In the genomic region with DNA sequence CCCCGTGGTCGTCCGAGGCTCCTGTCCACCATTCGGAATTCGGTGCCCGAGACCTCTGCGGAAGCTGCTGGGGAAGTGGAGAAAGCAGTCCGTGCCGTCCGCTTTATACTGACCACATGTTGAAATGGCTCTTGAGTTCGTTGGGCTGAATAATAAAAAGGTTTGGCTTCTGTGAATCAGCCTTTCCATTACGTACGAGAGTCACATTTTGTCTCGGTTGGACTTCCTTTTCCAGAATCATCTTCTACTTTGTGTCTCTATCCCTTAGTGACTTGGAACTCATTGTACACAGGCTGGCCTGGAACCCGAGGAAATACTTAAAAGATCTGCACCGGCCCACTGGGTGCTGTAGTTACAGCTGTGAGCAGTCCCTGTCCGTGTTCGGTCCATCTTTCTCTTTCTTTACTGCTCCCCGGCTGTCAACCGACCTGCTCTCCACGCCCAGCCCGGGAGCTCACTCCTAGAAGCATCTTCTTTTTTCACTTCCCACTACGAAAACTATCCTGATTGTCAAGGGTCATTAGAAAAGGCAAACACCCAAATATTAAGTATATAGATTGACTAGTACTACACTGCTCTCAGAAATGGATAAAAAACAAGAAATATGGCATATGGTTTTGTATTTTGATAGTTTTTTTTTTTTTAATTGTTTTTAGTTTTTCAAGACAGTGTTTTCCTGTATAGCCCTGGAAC, we compare ENCODE assay signal across 7 mouse cellular contexts. TPM values are rescaled to one million over a fixed set of nuclear protein-coding genes. Genes with fewer than 3 reads are reported as not detected.
DNase-seq lines count a peak whose midpoint lies in the region; ATAC-seq lines count a peak whose summit lies in the region.

No protein-coding gene starts in this region.

- H3K9me3 ChIP-seq in forebrain, embryonic 14.5 days (replicated peaks; ENCODE audit: control insufficient read depth, low read length): no peaks in the 10 kb centered on the region
- H3K9me3 ChIP-seq in limb, embryonic 13.5 days: no peaks in the 10 kb centered on the region
- H3K9me3 ChIP-seq in neural tube, embryonic 14.5 days (ENCODE audit: control insufficient read depth, low read length): no peaks in the 10 kb centered on the region

- H3K4me1 ChIP-seq in forebrain, embryonic 14.5 days (ENCODE audit: control insufficient read depth, insufficient read depth, low read length): peaks cover 7% of the 10 kb centered on the region
- peaks cover 24% of the 10 kb centered on the region for H3K4me1 ChIP-seq in limb, embryonic 13.5 days
- peaks cover 16% of the 10 kb centered on the region for H3K4me1 ChIP-seq in neural tube, embryonic 14.5 days (ENCODE audit: control insufficient read depth, insufficient read depth, low read length)

- H3K27me3 ChIP-seq in forebrain, embryonic 14.5 days (replicated peaks; ENCODE audit: control insufficient read depth, insufficient read depth, low read length): no peaks in the 10 kb centered on the region
- no peaks in the 10 kb centered on the region for H3K27me3 ChIP-seq in limb, embryonic 13.5 days
- H3K27me3 ChIP-seq in neural tube, embryonic 14.5 days (ENCODE audit: control insufficient read depth, insufficient read depth, low read length): no peaks in the 10 kb centered on the region

- DNase-seq in thymus, postnatal 4 days: peak; percentile 28
- no peak for DNase-seq in thymus, postnatal 36 days
- DNase-seq in forebrain, embryonic 14.5 days (ENCODE audit: low spot score): no peak
- DNase-seq in urinary bladder, postnatal 14 days (ENCODE audit: low spot score): no peak
- no peak for DNase-seq in gastrocnemius, postnatal 25 days

- WGBS in forebrain, embryonic 14.5 days: under 1% methylated on average over 23 of the region's 23 CpGs
- WGBS in limb, embryonic 13.5 days: under 1% methylated on average over 23 of the region's 23 CpGs
- under 1% methylated on average over 23 of the region's 23 CpGs for WGBS in neural tube, embryonic 14.5 days

- H3K36me3 ChIP-seq in forebrain, embryonic 14.5 days (ENCODE audit: control insufficient read depth, insufficient read depth, low read length): peaks cover 39% of the 10 kb centered on the region
- peaks cover 49% of the 10 kb centered on the region for H3K36me3 ChIP-seq in limb, embryonic 13.5 days
- peaks cover 27% of the 10 kb centered on the region for H3K36me3 ChIP-seq in neural tube, embryonic 14.5 days (ENCODE audit: control insufficient read depth, insufficient read depth, low read length)

- H3K4me3 ChIP-seq in forebrain, embryonic 14.5 days (ENCODE audit: low read depth, low read length): peak overlapping the region; percentile 93
- H3K4me3 ChIP-seq in limb, embryonic 13.5 days: peak overlapping the region; percentile 99
- H3K4me3 ChIP-seq in neural tube, embryonic 14.5 days (ENCODE audit: low read depth, low read length): peak overlapping the region; percentile 68

- ATAC-seq in forebrain, embryonic 14.5 days: peak; percentile 6; the same call in 1 of the 2 replicates
- no peak for ATAC-seq in limb, embryonic 13.5 days (ENCODE audit: low FRiP score, low read depth)
- no peak for ATAC-seq in neural tube, embryonic 14.5 days (ENCODE audit: low read depth)

- H3K4me2 ChIP-seq in forebrain, embryonic 14.5 days (ENCODE audit: low read length): peak overlapping the region; percentile 84
- H3K4me2 ChIP-seq in limb, embryonic 13.5 days (replicated peaks): peak overlapping the region; percentile 80
- H3K4me2 ChIP-seq in neural tube, embryonic 14.5 days (ENCODE audit: low read depth, low read length): peak overlapping the region; percentile 90

- H3K27ac ChIP-seq in forebrain, embryonic 14.5 days (ENCODE audit: low read depth, low read length): peak overlapping the region; percentile 85
- H3K27ac ChIP-seq in limb, embryonic 13.5 days: peak overlapping the region; percentile 94
- peak overlapping the region; percentile 89 for H3K27ac ChIP-seq in neural tube, embryonic 14.5 days (ENCODE audit: low read depth, low read length)

- peak overlapping the region; percentile 86 for H3K9ac ChIP-seq in forebrain, embryonic 14.5 days (ENCODE audit: low read length)
- H3K9ac ChIP-seq in limb, embryonic 13.5 days: peak overlapping the region; percentile 84
- H3K9ac ChIP-seq in neural tube, embryonic 14.5 days (replicated peaks; ENCODE audit: low read depth, low read length): peak overlapping the region; percentile 72

RNA-seq across cellular contexts. Expression of gene P4hb, which starts 0.7 kb away (rescaled TPM):
- polyA plus RNA-seq in forebrain, embryonic 14.5 days (2014; fragmentation: Nextera tagmentation; extraction: Ambion mirVana): 325 and 332 TPM in 2 replicates
- polyA plus RNA-seq in limb, embryonic 13.5 days (2015; fragmentation: Nextera tagmentation; extraction: Ambion mirVana): 775 and 791 TPM in 2 replicates
- 248 and 330 TPM in 2 replicates for polyA plus RNA-seq in neural tube, embryonic 14.5 days (2014; fragmentation: Nextera tagmentation; extraction: Ambion mirVana)
- total RNA-seq in gastrocnemius, postnatal 25 days (2021): 100 to 1,000 TPM; 192 to 198 TPM

RNA-seq across cellular contexts. Expression of gene Arhgdia, which starts 7.7 kb away (rescaled TPM):
- polyA plus RNA-seq in forebrain, embryonic 14.5 days (2014; fragmentation: Nextera tagmentation; extraction: Ambion mirVana): 449 and 481 TPM in 2 replicates
- 530 and 555 TPM in 2 replicates for polyA plus RNA-seq in limb, embryonic 13.5 days (2015; fragmentation: Nextera tagmentation; extraction: Ambion mirVana)
- polyA plus RNA-seq in neural tube, embryonic 14.5 days (2014; fragmentation: Nextera tagmentation; extraction: Ambion mirVana): 419 and 479 TPM in 2 replicates
- 10 to 100 TPM; 80.1 to 95.2 TPM for total RNA-seq in gastrocnemius, postnatal 25 days (2021)

RNA-seq across cellular contexts. Expression of gene Ppp1r27, which starts 22.8 kb away (rescaled TPM):
- polyA plus RNA-seq in forebrain, embryonic 14.5 days (2014; fragmentation: Nextera tagmentation; extraction: Ambion mirVana): not detected in 2 replicates
- 0.59 and 0.94 TPM in 2 replicates for polyA plus RNA-seq in limb, embryonic 13.5 days (2015; fragmentation: Nextera tagmentation; extraction: Ambion mirVana)
- polyA plus RNA-seq in neural tube, embryonic 14.5 days (2014; fragmentation: Nextera tagmentation; extraction: Ambion mirVana): not detected in 2 replicates
- 100 to 1,000 TPM in 1 of 2 experiments, 10 to 100 TPM in 1; 92.3 to 377 TPM for total RNA-seq in gastrocnemius, postnatal 25 days (2021)

RNA-seq across cellular contexts. Expression of gene Mcrip1, which starts 24.2 kb away (rescaled TPM):
- polyA plus RNA-seq in forebrain, embryonic 14.5 days (2014; fragmentation: Nextera tagmentation; extraction: Ambion mirVana): 291 and 313 TPM in 2 replicates
- polyA plus RNA-seq in limb, embryonic 13.5 days (2015; fragmentation: Nextera tagmentation; extraction: Ambion mirVana): 245 TPM in 2 replicates
- polyA plus RNA-seq in neural tube, embryonic 14.5 days (2014; fragmentation: Nextera tagmentation; extraction: Ambion mirVana): 248 and 267 TPM in 2 replicates
- 10 to 100 TPM; 21.4 to 23.7 TPM for total RNA-seq in gastrocnemius, postnatal 25 days (2021)

RNA-seq across cellular contexts. Expression of gene Alyref, which starts 24.4 kb away (rescaled TPM):
- 318 and 352 TPM in 2 replicates for polyA plus RNA-seq in forebrain, embryonic 14.5 days (2014; fragmentation: Nextera tagmentation; extraction: Ambion mirVana)
- polyA plus RNA-seq in limb, embryonic 13.5 days (2015; fragmentation: Nextera tagmentation; extraction: Ambion mirVana): 480 and 508 TPM in 2 replicates
- 191 and 222 TPM in 2 replicates for polyA plus RNA-seq in neural tube, embryonic 14.5 days (2014; fragmentation: Nextera tagmentation; extraction: Ambion mirVana)
- total RNA-seq in gastrocnemius, postnatal 25 days (2021): 10 to 100 TPM; 39.1 to 40.5 TPM
